Mouse (Mus musculus) myocyte (in vitro differentiated cells): ENCODE data around the gene Atp13a2.
A peak's percentile ranks its signal among the peaks of the same experiment; 100 is the strongest.

ENCODE experiments used
- CEBPB ChIP-seq: IDR thresholded peaks from 2 replicates; pipeline ENCODE4 v1.6.1; 2011; ENCODE audit warnings: mild to moderate bottlenecking, moderate library complexity; ENCODE audit not compliant: poor library complexity, insufficient read depth, severe bottlenecking
- E2F4 ChIP-seq: IDR thresholded peaks from one replicate; pipeline ENCODE4 v1.6.1; 2011; ENCODE audit warnings: mild to moderate bottlenecking, control low read depth, moderate library complexity; ENCODE audit not compliant: insufficient read depth
- MAX ChIP-seq: IDR thresholded peaks from one replicate; pipeline ENCODE4 v1.6.1; 2011; ENCODE audit warnings: low read depth, mild to moderate bottlenecking, control low read depth
- MYOD1 ChIP-seq, 3 experiments: IDR thresholded peaks; one replicate each; pipeline ENCODE4 v1.6.1; 2011; ENCODE audit warnings: control low read depth in 2 of 3, low read depth in 2 of 3, mild to moderate bottlenecking in 2 of 3, moderate library complexity in 1 of 3; ENCODE audit not compliant: insufficient read length in 2 of 3, control insufficient read depth in 1 of 3
- MYOG ChIP-seq, 3 experiments: IDR thresholded peaks; one replicate each; pipeline ENCODE4 v1.6.1; 2011; ENCODE audit warnings: control low read depth in 2 of 3, low read depth in 2 of 3, mild to moderate bottlenecking in 2 of 3; ENCODE audit not compliant: insufficient read length in 2 of 3, control insufficient read depth in 1 of 3, insufficient read depth in 1 of 3
- POLR2A ChIP-seq: IDR thresholded peaks from one replicate; pipeline ENCODE4 v1.6.1; 2011; ENCODE audit warnings: low read depth, mild to moderate bottlenecking, control low read depth, moderate library complexity; ENCODE audit not compliant: insufficient read length
- POLR2AphosphoS2 ChIP-seq: IDR thresholded peaks from one replicate; pipeline ENCODE4 v1.6.1; 2011; ENCODE audit warnings: low read depth, control low read depth; ENCODE audit not compliant: insufficient read length
- SRF ChIP-seq: IDR thresholded peaks from one replicate; pipeline ENCODE4 v1.6.1; 2011; ENCODE audit warnings: low read depth; ENCODE audit not compliant: control insufficient read depth, insufficient read length
- TCF12 ChIP-seq: IDR thresholded peaks from one replicate; pipeline ENCODE4 v1.6.1; 2011; ENCODE audit warnings: mild to moderate bottlenecking, control low read depth; ENCODE audit not compliant: poor library complexity, insufficient read depth, severe bottlenecking
- USF1 ChIP-seq: IDR thresholded peaks from one replicate; pipeline ENCODE4 v1.6.1; 2011; ENCODE audit warnings: low read depth, mild to moderate bottlenecking, control low read depth, moderate library complexity

GRCm38 (mm10) chr4:141030541-141031206 is 44.0 kb downstream of the Atp13a2 start:
- TF ChIP-seq USF1 (no peak), POLR2A (no peak), E2F4 (no peak), MAX (no peak), CEBPB (no peak), SRF (no peak), MYOG (IDR thresholded peaks at IDR 0.05; ENCODE audit: control insufficient read depth in 1 of 3, insufficient read depth in 1 of 3, insufficient read length in 2 of 3, low read depth in 2 of 3) (no peak), POLR2AphosphoS2 (no peak), TCF12 (no peak), MYOD1 (IDR thresholded peaks at IDR 0.05; ENCODE audit: control insufficient read depth in 1 of 3, insufficient read length in 2 of 3, low read depth in 2 of 3) (peak in 2 of 3 experiments; percentile 16 to 35)
